Mouse (Mus musculus) stomach, embryonic 16.5 days (tissue): ENCODE results near the gene Cul4a. TPM values are rescaled to one million over a fixed set of nuclear protein-coding genes. Genes with fewer than 3 reads are reported as not detected.

Experiments
- ATAC-seq: fragments of 200-750 bp; cut with Nextera tagmentation; 2 replicates; pipeline ENCODE4 v1.8.0; 2017; ENCODE audit warnings: moderate number of reproducible peaks, moderate TSS enrichment; ENCODE audit not compliant: insufficient read depth, low FRiP score
- H3K27ac ChIP-seq: fragments of 300-500 bp; sonication (generic); 2 replicates; pipeline ENCODE4 v1.5.1; 2014; ENCODE audit warnings: low read length
- H3K27me3 ChIP-seq: fragments of 300-500 bp; sonication (generic); 2 replicates; pipeline ENCODE4 v1.6.1; 2014; ENCODE audit warnings: low read length, control low read depth, mixed read lengths; ENCODE audit not compliant: control insufficient read depth, insufficient read depth
- H3K36me3 ChIP-seq: fragments of 300-500 bp; sonication (generic); 2 replicates; pipeline ENCODE4 v1.6.1; 2014; ENCODE audit warnings: low read length; ENCODE audit not compliant: control insufficient read depth, insufficient read depth
- H3K4me1 ChIP-seq: fragments of 300-500 bp; sonication (generic); 2 replicates; pipeline ENCODE4 v1.6.1; 2014; ENCODE audit warnings: low read length, control low read depth, mixed read lengths; ENCODE audit not compliant: control insufficient read depth, insufficient read depth
- H3K4me2 ChIP-seq: fragments of 300-500 bp; sonication (generic); 2 replicates; pipeline ENCODE4 v1.6.1; 2014; ENCODE audit warnings: low read depth, low read length, mixed read lengths
- H3K4me3 ChIP-seq: fragments of 300-500 bp; sonication (generic); replicated peaks from 2 replicates; pipeline ENCODE4 v1.5.1; 2014; ENCODE audit warnings: mild to moderate bottlenecking, low read length
- H3K9ac ChIP-seq: fragments of 300-500 bp; sonication (generic); 2 replicates; pipeline ENCODE4 v1.6.1; 2014; ENCODE audit warnings: low read length
- H3K9me3 ChIP-seq: fragments of 300-500 bp; sonication (generic); replicated peaks from 2 replicates; pipeline ENCODE4 v1.6.1; 2016; ENCODE audit warnings: low read length, control low read depth; ENCODE audit not compliant: control insufficient read depth
- WGBS: fragments of 180-500 bp; shearing (Covaris S2); extraction: QIAGEN DNeasy Blood & Tissue Kit; methylation state at CpG from one replicate; pipeline ENCODE4 v1.1.7; 2014; 5-methylcytosine and 5-hydroxymethylcytosine counted together
- polyA plus RNA-seq: library from polyadenylated mRNA; unstranded; fragments of >200 nt; fragmentation: Nextera tagmentation; extraction: Ambion mirVana; gene quantifications from 2 replicates; pipeline ENCODE4 v1.2.1, GENCODE M21; 2015

The Cul4a gene
- polyA plus RNA-seq, 1 experiment from 2014 or later: 101 TPM

DNA sequence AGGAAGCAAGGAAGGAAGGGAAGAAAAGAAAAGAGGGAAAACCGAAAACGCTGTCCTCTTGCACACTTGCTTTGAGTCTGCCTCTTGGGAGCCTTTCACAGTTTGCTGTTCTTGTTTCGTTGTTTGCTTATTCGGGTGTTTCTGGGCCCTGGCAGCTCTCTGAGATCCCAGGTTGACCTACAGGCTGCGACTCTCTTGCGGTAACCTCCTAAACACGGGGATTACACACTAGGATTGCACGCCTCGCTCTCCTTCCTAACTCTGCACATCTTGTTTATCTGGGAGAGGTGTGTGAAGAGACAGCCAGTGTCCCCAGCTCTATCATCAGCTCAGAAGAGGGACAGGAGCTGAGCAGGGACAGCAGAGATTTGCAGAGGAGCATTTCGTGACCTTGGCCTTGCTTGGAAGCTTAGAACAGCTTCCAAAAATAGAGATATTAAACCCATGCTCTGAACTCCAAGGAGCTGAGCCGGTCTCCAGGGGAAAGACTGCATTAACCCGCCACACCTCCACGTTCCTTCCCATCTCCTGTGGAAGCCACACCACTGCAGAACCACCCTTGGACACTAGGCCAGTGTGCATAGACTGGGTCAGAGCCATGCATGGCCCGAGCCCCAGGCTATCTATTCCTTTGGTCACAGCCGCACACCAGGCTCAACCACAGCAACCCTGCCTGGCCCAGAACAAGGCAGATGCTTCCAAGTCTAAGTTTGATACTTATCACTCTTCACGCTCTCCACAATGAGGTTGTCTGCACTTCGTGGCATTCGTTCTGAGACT is 75.7 kb downstream of the Cul4a start:
- no peak for ATAC-seq
- no peak overlapping the region for H3K27ac ChIP-seq
- H3K9me3 ChIP-seq: no peaks in the 10 kb centered on the region
- H3K36me3 ChIP-seq: no peaks in the 10 kb centered on the region
- no peaks in the 10 kb centered on the region for H3K27me3 ChIP-seq
- peak overlapping the region; percentile 35; the same call in 1 of the 2 replicates for H3K9ac ChIP-seq
- H3K4me1 ChIP-seq: no peaks in the 10 kb centered on the region
- H3K4me2 ChIP-seq: no peak overlapping the region
- 73% methylated on average over 18 of the region's 18 CpGs for WGBS
- no peak overlapping the region for H3K4me3 ChIP-seq

DNA sequence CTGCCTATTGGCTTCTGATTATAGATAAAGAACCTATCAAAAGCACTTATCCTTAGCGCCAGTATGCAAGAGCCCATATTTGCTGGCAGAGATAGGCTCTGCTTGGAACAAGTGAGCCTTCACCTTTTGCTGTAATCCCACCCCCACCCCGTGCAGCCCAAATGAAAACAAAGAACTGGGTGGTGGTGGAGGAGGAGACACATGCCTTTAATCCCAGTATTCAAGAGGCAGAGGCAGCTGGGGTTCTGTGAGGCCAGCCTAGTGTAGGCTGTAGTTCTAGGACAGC is 76.2 kb downstream of the Cul4a start:
- Histone ChIP-seq H3K4me3 (no peak overlapping the region), H3K27ac (no peak overlapping the region), H3K4me2 (no peak overlapping the region), H3K9me3 (no peaks in the 10 kb centered on the region), H3K27me3 (no peaks in the 10 kb centered on the region), H3K36me3 (no peaks in the 10 kb centered on the region), H3K9ac (no peak overlapping the region), H3K4me1 (no peaks in the 10 kb centered on the region)
- ATAC-seq: no peak
- WGBS: 46% methylated on average over 2 of the region's 2 CpGs

DNA sequence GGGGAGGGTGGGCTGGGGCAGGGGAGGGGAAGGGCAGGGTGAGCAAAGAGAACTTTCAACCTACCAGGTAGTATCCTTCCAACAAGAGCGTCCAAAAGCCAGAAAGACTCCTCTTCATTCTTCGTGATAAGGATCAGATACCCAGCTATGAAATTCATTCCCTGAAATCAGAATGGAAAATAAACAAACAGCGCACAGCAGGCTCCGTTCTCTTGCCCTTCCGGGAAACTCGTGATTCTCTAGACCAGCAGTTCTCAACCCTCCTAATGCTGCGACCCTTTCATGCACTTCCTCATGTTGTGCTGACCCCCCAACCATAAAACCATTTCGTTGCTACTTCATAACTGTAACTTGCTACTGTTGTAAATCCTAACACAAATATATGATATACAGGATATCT is 81.4 kb downstream of the Cul4a start:
- no peak overlapping the region for H3K27ac ChIP-seq
- 84% methylated on average over 8 of the region's 8 CpGs for WGBS
- H3K4me3 ChIP-seq: no peak overlapping the region
- H3K27me3 ChIP-seq: no peaks in the 10 kb centered on the region
- H3K36me3 ChIP-seq: no peaks in the 10 kb centered on the region
- no peaks in the 10 kb centered on the region for H3K4me1 ChIP-seq
- ATAC-seq: no peak
- no peak overlapping the region for H3K4me2 ChIP-seq
- H3K9me3 ChIP-seq: no peaks in the 10 kb centered on the region
- no peak overlapping the region for H3K9ac ChIP-seq

DNA sequence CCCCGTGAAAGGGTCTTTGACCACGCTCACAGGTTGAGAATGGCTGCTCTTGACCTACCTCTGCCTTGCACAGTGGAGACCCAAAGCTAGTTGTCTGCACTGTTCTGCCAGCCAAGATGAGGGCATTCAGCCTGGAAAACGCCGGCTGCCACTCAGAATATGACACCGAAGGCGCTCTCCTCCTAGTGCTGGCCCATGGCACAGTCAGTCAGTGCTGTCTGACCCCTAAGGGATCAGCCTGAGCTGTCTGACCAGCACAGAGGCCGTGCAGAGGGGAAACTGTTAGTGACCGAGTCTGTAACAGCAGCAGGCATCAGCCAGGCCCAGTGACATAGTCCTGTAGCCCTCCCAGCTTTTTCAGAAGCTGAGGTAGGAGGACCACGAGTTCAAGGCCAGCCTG is 81.8 kb downstream of the Cul4a start:
- Histone ChIP-seq H3K27ac (no peak overlapping the region), H3K9me3 (no peaks in the 10 kb centered on the region), H3K4me1 (no peaks in the 10 kb centered on the region), H3K27me3 (no peaks in the 10 kb centered on the region), H3K36me3 (no peaks in the 10 kb centered on the region), H3K9ac (no peak overlapping the region), H3K4me2 (no peak overlapping the region), H3K4me3 (no peak overlapping the region)
- no peak for ATAC-seq
- WGBS: 79% methylated on average over 9 of the region's 9 CpGs

DNA sequence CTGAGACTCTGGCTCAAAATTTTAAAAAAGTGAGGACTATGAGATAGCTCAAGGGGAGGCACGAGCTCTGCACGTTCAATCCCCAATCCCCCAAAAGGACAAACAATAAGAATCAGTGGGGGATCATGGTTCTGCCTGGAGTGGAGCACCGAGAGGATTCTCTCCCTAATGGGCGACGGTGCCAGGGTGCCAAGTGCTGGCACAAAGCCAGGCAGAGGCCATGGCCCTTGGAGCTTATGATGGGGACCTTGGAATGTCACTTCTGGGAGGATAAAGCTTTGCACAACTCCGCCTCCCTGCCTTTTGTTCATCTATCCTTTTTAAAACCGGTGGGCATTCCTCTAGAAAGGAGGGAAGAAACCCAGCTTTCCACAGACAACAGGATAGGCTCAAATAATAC is 82.2 kb downstream of the Cul4a start:
- Histone ChIP-seq H3K27ac (no peak overlapping the region), H3K4me2 (no peak overlapping the region), H3K9me3 (no peaks in the 10 kb centered on the region), H3K27me3 (no peaks in the 10 kb centered on the region), H3K9ac (no peak overlapping the region), H3K4me3 (no peak overlapping the region), H3K36me3 (no peaks in the 10 kb centered on the region), H3K4me1 (no peaks in the 10 kb centered on the region)
- no peak for ATAC-seq
- 73% methylated on average over 7 of the region's 7 CpGs for WGBS

DNA sequence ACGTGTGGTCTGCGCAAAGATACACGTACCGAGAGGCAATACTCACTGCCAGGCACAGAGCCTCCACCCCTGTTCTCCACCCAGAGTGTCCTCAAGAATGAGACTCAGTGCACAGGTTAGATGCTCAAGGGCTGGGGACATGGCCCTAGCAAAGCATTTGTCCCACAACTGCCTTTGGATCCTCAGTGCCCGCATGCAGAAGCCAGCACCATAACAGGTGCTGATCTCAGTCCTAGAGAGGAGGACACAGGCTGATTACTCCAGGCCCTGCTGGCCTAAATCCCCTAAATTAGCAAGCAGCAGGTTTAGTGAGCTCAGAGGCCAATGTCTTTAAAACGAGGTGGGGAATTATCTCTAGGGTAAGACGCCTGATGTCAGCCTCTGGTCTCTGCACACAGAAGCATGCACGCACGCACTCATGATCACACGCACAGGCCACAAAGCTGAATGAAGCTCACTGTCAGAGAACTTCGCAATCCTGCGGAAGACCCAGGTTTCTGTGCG is 82.7 kb downstream of the Cul4a start:
- Histone ChIP-seq H3K27me3 (no peaks in the 10 kb centered on the region), H3K27ac (no peak overlapping the region), H3K4me2 (no peak overlapping the region), H3K9me3 (no peaks in the 10 kb centered on the region), H3K36me3 (no peaks in the 10 kb centered on the region), H3K4me3 (no peak overlapping the region), H3K4me1 (no peaks in the 10 kb centered on the region), H3K9ac (no peak overlapping the region)
- 88% methylated on average over 13 of the region's 13 CpGs for WGBS
- ATAC-seq: no peak

DNA sequence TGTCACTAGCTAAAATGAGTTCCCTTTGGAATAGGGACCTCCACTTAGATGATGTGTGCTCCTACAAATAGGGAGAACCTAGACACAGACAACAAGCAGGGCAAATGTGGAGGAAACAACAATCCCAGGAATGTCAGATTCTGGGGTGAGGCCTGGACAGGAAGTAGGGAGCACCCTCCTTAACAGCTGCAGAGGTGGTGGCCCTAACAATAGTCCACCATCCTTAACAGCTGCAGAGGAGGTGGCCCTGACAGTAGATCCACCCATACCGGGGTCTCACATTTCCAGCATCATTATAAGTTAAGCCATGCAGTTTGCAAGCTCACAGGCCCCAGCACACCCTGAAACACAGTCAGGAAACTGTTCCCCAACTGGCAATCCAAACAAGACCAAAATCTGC is 83.4 kb downstream of the Cul4a start:
- Histone ChIP-seq H3K4me2 (no peak overlapping the region), H3K4me3 (no peak overlapping the region), H3K9ac (no peak overlapping the region), H3K36me3 (no peaks in the 10 kb centered on the region), H3K27ac (no peak overlapping the region), H3K27me3 (no peaks in the 10 kb centered on the region), H3K9me3 (no peaks in the 10 kb centered on the region), H3K4me1 (no peaks in the 10 kb centered on the region)
- WGBS: 82% methylated on average over 1 of the region's 1 CpGs
- ATAC-seq: no peak

DNA sequence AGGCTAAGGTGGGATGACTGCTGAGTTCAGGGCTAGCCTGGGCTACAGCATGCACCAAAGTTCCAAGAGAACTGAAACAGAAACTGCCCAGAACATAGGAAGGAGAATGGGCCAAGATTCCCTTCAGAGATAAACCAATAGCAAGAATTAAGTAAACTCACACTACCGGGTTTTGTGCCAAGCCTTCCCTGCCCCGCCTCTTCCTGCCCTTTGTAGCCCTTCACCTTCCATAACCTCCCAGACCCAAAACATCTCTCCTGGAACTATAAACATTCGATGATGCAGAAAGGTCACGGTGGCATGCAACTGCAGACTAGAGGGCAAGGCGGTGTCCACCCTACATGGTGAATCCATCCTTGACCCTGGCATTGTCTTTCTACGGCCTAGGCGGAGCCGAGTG is 84.8 kb downstream of the Cul4a start:
- Histone ChIP-seq H3K4me3 (no peak overlapping the region), H3K9ac (no peak overlapping the region), H3K27me3 (no peaks in the 10 kb centered on the region), H3K9me3 (no peaks in the 10 kb centered on the region), H3K4me1 (no peaks in the 10 kb centered on the region), H3K36me3 (no peaks in the 10 kb centered on the region), H3K4me2 (no peak overlapping the region), H3K27ac (no peak overlapping the region)
- 85% methylated on average over 8 of the region's 8 CpGs for WGBS
- no peak for ATAC-seq

DNA sequence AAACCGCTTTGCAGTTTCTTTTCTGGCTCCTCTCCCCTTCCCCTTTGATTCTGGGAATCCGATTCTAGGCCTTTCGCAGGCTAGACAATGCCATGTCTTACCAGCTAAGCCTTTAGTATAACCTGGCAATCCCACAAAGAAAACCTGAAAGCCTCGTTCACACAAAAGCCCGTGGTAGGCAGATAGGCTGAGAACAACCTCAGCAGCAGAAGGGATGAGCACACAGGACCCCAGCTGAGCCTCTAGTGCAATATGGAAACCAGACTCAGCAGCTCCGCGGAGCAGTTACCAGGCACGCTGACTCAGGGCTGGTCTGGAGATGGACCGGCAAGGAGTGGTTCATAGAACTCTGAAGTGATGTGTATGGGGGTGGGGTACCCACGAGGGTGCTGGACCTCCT is 89.4 kb downstream of the Cul4a start:
- ATAC-seq: no peak
- WGBS: 50% methylated on average over 10 of the region's 10 CpGs
- H3K9me3 ChIP-seq: no peaks in the 10 kb centered on the region

More for the DNA sequence above, 89.4 kb downstream of the Cul4a start:
- Histone ChIP-seq H3K27ac (no peak overlapping the region), H3K4me1 (peaks cover 4% of the 10 kb centered on the region; the same call in 1 of the 2 replicates), H3K9ac (no peak overlapping the region), H3K4me2 (no peak overlapping the region), H3K36me3 (no peaks in the 10 kb centered on the region), H3K27me3 (no peaks in the 10 kb centered on the region; the same call in 1 of the 2 replicates), H3K4me3 (no peak overlapping the region)
